Mouse (Mus musculus) layer of hippocampus, postnatal 36 days (tissue): ENCODE measurements at regions not wholly inside any gene's neighbourhood (a gene's known extent, or its start where the extent isn't known, plus 50 kb on each side); places are given as distances from the start of the nearest gene placed in this dataset.
"Not testable (repeated sequence)": the region's sequence is repeated elsewhere in the genome, so short reads cannot be mapped to it uniquely, and the experiment has no call there.

ENCODE experiments used
- DNase-seq, 2 experiments: peaks; one replicate each; pipeline ENCODE4 v3.0.0; 2022

GRCm38 (mm10) chr10:118052042-118052441, 89.6 kb upstream of the Mdm1 start:
- DNase-seq, result no peak

- DNase-seq, result no peak
Measured at GRCm38 (mm10) chr10:118052477-118052876, 89.1 kb upstream of the Mdm1 start.

DNA sequence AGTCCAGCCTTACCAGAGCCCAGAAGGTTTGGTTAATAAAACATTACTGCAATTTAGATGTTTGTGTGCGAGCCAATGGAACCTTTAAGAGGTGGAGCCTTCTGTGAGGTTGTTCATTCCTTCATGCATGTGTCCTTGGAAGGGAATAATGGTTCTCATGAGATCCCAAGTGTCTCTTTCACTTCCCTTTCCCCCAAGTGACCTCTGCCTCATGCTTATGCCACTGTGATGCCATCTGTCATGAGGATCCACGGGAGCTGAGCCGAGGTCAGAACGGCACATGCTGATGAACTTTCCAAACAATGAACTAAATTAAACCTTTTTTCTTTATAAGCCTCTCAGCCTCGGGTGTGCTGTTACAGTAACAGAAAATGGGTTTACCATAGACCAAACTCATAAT, 88.6 kb upstream of the Mdm1 start:
- DNase-seq, result no peak

DNA sequence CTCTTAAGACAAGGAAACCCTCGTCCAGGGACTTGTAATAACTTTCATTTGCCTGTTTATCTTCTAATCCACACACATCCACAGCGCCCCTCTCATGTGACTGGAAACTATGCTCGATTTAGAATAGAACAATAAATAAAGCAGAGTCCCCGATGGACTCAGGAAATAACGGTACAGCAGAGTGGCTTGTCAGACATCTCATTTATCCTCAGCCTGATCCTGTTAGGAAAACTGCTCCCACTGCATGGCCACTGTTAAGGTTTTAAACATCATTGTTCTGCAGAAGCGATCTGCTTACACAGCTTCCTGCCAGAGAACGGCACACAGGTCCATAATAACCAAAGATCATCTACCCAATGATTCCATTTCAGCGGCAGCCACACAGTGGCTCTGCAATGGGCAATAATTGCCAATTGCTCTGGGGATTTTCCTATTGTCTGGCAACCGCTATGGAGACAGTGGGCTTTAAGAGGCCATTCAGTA, 84.8 kb upstream of the Mdm1 start:
- no peak for DNase-seq

DNA sequence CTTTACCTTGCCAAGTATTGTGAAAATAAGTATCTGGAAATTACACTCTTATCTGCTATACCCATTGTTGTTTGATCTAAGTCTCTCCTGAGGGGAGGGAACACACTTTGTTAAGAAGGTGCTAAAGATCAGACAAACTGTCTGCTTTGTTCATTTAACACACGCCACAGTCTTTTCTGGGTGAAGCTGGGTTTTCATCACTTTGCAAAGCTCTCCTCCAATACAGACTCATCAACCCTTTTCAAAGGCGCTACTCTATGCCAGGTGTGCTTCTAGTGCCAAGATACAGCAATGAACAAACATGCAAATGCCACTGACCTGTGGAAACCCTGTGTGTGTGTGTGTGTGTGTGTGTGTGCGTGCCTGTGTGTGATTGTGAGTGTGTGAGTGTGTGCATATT, 84.1 kb upstream of the Mdm1 start:
- DNase-seq, result no peak

- no peak for DNase-seq
Measured at GRCm38 (mm10) chr10:118064816-118065216, 76.8 kb upstream of the Mdm1 start.

GRCm38 (mm10) chr10:118076341-118076740, 65.3 kb upstream of the Mdm1 start:
- not testable (repeated sequence) for DNase-seq

DNA sequence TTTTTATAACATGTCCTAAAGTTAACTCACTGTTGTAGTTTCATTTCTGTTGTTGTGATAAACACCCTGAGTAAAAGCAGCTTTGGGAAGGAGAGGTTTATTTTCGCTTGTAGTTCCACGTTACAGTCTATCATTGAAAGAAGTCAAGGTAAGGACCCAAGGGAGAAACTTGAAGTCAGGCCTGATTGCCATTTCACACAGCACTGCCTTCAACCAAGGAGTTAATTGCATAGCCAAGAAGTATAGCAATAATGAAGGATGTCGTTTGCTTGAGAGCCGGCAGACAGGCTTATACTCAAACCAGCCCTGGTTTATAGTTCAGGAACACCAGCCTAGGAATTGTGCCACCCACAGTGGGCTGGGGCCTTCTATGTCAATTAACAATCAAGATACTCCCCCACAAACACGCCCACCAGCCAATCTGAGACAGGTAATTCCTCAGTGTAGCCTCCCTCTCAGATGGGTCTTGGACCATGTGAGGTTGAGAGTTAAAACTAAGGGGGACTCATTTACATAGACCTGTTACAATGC, 59.9 kb upstream of the Mdm1 start:
- no peak for DNase-seq

DNA sequence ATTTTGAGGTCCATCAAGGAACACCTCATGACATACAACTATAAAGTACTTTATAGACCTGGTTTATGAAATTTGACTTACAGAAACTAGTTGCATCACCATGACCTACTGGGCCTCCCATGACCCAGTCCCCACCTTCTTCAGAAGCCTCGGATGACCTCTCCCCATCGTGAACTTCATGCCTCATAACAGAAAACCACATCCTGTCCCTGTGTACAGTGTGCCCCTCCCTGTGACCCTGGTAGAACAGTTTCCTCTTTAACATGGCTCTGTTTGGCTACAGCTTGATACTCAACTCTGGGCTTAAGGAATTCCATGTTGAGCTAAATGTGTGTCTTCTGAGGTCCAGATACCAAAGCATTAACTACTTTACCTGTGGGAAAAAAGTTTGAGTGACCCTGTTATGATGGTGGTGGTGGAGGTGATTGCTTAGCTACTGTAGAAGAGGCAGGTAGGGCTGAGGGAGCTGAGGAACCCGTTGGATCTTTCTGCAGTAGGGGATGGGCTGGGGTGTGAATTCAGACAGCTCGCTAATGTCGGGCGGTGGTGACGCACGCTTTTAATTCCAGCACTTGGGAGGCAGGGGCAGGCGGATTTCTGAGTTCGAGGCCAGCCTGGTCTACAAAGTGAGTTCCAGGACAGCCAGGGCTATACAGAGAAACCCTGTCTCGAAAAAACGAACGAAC, 58.4 kb upstream of the Mdm1 start:
- no peak for DNase-seq

DNA sequence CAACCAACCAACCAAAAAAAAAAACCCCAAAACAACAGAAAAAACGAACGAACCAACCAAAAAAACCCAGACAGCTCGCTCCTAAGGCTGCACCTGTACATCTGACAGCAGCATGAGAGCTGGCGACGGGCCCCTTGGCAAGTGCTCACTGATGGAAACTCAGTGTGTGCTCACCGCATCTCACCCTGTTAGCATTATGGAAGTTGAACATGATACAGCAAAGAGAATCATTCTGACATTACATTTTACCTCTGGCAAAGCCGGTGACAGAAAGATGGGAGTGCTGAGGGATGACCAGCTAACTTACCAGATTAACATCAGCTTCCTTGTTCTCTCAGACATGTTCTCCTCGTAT, 57.9 kb upstream of the Mdm1 start:
- DNase-seq, result no peak

- DNase-seq, result no peak
Measured at GRCm38 (mm10) chr10:118085046-118085983, 56.3 kb upstream of the Mdm1 start.

GRCm38 (mm10) chr10:118087570-118088340, 53.9 kb upstream of the Mdm1 start:
- no peak for DNase-seq

DNA sequence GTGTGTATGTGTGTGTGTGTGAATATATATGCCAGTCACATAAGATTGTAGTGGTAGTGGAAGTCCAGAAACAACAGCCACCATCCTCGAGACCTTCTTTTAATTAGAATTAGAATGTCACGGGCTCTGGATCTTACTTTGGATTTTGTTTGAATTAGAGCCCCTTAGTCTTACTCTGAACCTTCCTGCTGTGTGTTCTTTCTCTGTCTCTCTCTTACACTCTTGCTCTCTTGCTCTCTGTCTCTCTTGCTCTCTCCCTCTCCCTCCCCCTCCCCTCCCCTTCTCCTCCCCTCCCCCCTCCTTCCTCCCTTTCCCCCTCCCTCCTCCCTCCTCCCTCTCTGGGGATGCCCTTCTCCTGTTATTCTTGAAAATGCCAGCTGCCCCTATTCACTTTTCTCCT, 53.1 kb upstream of the Mdm1 start:
- no peak for DNase-seq

- DNase-seq, result no peak
Measured at GRCm38 (mm10) chr10:118089879-118090278, 51.7 kb upstream of the Mdm1 start.

DNA sequence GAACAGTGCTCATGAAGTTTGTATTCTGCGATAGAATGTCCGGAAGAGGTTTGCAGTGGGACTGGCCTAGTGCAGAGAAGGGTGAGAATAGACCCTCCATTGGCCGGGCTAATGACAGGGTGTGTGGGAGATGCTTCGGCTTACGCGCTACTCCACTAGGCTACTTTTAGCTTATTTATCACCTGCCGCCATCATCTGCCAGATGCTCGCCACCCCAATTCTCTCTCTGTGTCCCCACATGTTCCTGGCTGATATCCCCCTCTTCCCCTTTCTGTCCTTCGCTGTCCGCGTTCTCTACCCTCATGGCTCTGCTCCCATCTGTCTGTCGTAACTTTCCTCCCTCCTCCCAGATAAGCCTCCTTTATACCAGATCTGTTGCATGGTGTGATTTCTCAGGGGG, 50.1 kb upstream of the Mdm1 start:
- DNase-seq, result no peak
